Mouse (Mus musculus) stomach, embryonic 15.5 days (tissue): ENCODE measurements around the gene Vps37c. TPM values are rescaled to one million over a fixed set of nuclear protein-coding genes. Genes with fewer than 3 reads are reported as not detected.

ENCODE experiments used
- ATAC-seq: fragments of 200-750 bp; cut with Nextera tagmentation; 2 replicates; pipeline ENCODE4 v1.8.0; 2017; ENCODE audit warnings: low read depth, moderate number of reproducible peaks, moderate TSS enrichment; ENCODE audit not compliant: insufficient read depth, low FRiP score
- H3K27ac ChIP-seq: fragments of 300-500 bp; sonication (generic); 2 replicates; pipeline ENCODE4 v1.5.1; 2015; ENCODE audit warnings: mild to moderate bottlenecking, inconsistent platforms
- H3K27me3 ChIP-seq: fragments of 300-500 bp; sonication (generic); replicated peaks from 2 replicates; pipeline ENCODE4 v1.6.1; 2015; ENCODE audit warnings: inconsistent platforms
- H3K36me3 ChIP-seq: fragments of 300-500 bp; sonication (generic); 2 replicates; pipeline ENCODE4 v1.6.1; 2015; ENCODE audit warnings: inconsistent platforms
- H3K4me1 ChIP-seq: fragments of 300-500 bp; sonication (generic); 2 replicates; pipeline ENCODE4 v1.6.1; 2015; ENCODE audit warnings: inconsistent platforms
- H3K4me2 ChIP-seq: fragments of 300-500 bp; sonication (generic); 2 replicates; pipeline ENCODE4 v1.6.1; 2015; ENCODE audit warnings: mild to moderate bottlenecking, inconsistent platforms
- H3K4me3 ChIP-seq: fragments of 300-500 bp; sonication (generic); replicated peaks from 2 replicates; pipeline ENCODE4 v1.5.1; 2015; ENCODE audit warnings: inconsistent platforms
- H3K9ac ChIP-seq: fragments of 300-500 bp; sonication (generic); 2 replicates; pipeline ENCODE4 v1.6.1; 2015; ENCODE audit warnings: inconsistent platforms
- H3K9me3 ChIP-seq: fragments of 300-500 bp; sonication (generic); 2 replicates; pipeline ENCODE4 v1.6.1; 2016; ENCODE audit warnings: inconsistent platforms
- WGBS: fragments of 180-500 bp; shearing (Covaris S2); methylation state at CpG from one replicate; pipeline ENCODE4 v1.1.7; 2015; 5-methylcytosine and 5-hydroxymethylcytosine counted together
- polyA plus RNA-seq: library from polyadenylated mRNA; unstranded; fragments of >200 nt; fragmentation: Nextera tagmentation; extraction: Ambion mirVana; gene quantifications from 2 replicates; pipeline ENCODE4 v1.2.1, GENCODE M21; 2015

Vps37c gene
- polyA plus RNA-seq, 1 experiment from 2014 or later = 34.0 TPM

DNA sequence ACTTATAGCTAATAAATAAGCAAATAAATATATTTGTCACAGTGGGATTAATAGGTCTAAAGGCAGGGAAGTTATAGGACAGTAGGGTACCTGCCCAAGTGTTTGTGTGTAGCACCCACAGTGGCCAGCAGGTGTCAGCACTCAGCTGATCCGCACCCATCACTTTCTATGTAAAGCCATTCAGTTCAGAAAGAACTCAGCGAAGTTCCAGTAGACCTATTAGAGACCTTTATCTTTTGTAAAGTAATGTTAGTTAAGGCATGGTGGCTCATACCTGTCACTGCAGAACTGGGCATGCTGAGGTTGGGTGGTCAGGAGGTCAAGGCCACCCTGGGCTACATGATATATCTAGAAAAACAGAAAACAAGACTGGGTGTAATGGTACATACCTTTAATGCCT lies 23.0 kb upstream of the Vps37c start:
- no peaks in the 10 kb centered on the region for H3K9me3 ChIP-seq
- H3K27me3 ChIP-seq = no peaks in the 10 kb centered on the region
- H3K4me2 ChIP-seq = no peak overlapping the region
- H3K4me3 ChIP-seq = no peak overlapping the region
- H3K4me1 ChIP-seq = no peaks in the 10 kb centered on the region
- no peak for ATAC-seq
- WGBS = 4% methylated on average over 2 of the region's 2 CpGs
- H3K27ac ChIP-seq = no peak overlapping the region
- H3K36me3 ChIP-seq = no peaks in the 10 kb centered on the region
- no peak overlapping the region for H3K9ac ChIP-seq

DNA sequence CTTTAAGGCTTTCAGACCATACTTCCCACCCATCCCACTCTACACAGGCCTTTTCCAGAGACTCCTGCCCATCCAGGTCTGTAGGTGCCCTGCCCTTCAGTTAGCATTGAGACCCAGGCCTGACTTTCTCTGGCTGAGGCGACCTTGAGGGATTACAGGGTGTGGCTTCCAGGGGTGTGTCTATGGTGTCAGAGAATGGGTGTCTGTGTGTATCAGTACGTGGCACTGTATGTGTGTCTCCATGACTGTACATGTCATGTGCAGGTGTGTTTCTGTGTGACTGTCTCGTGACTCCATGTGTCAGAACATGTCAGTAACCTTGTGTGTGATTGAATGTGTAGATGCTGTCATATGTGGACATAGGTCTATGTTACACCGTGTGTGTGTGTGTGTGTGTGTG lies 17.2 kb upstream of the Vps37c start:
- H3K9me3 ChIP-seq = no peaks in the 10 kb centered on the region
- no peak overlapping the region for H3K4me2 ChIP-seq
- no peak overlapping the region for H3K27ac ChIP-seq
- H3K4me1 ChIP-seq = no peaks in the 10 kb centered on the region
- ATAC-seq = no peak
- H3K4me3 ChIP-seq = no peak overlapping the region
- H3K36me3 ChIP-seq = no peaks in the 10 kb centered on the region
- no peaks in the 10 kb centered on the region for H3K27me3 ChIP-seq
- H3K9ac ChIP-seq = no peak overlapping the region
- 71% methylated on average over 4 of the region's 4 CpGs for whole genome bisulfite sequencing

DNA sequence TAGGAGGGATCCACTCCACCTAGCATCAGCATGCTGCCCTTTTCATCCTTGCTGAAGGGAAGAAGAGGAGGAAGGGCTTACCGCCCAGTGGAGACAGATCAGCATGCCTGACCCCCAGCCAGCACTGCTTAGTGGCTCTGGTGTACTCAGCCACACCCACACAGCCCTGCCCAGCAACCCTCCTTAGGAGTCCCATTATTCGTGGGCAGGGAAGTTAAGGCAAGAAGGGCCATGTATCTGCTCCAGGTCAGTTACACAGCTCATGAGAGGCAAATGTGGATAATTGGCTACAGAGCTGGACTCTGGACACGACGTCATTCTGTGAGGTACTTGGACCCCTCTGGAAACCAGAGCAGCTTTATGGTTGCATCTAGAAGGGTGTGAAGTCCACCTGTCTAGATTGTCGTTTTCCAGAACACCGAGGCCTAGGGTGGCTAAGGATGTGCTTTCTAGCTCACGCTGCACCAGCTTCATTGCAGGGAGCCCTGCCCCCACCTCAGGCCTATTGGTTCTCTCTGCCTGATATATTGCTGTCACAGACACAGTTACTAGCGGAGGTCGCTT lies 16.6 kb upstream of the Vps37c start:
- H3K9ac ChIP-seq = no peak overlapping the region
- no peak overlapping the region for H3K4me3 ChIP-seq
- H3K9me3 ChIP-seq = no peaks in the 10 kb centered on the region
- H3K4me1 ChIP-seq = no peaks in the 10 kb centered on the region
- no peaks in the 10 kb centered on the region for H3K36me3 ChIP-seq
- H3K27me3 ChIP-seq = no peaks in the 10 kb centered on the region
- ATAC-seq = no peak
- H3K4me2 ChIP-seq = no peak overlapping the region
- WGBS = 57% methylated on average over 9 of the region's 9 CpGs
- H3K27ac ChIP-seq = no peak overlapping the region

DNA sequence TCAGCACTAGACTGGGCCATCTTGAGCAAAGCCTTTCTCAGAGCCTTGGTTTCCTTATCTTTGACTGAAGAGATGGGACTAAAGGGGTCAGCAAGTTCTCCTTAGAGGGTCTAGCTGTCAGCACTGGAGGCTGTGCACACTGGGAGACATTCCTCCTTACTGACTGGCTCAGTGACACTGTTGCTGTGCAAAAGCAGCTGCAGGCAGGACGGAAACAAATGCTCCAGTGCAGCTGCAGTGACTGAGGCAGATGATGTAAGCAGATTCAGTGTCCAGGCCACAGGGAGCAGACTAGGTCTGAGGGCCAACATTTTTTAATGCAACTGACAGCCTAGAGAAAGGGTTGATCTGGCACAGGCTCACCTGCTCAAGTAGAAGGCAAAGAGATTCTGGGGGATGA lies 15.3 kb upstream of the Vps37c start:
- WGBS = 53% methylated on average over 1 of the region's 1 CpGs
- Histone ChIP-seq H3K36me3 (no peaks in the 10 kb centered on the region), H3K4me1 (no peaks in the 10 kb centered on the region), H3K27me3 (no peaks in the 10 kb centered on the region), H3K4me3 (no peak overlapping the region), H3K9ac (no peak overlapping the region), H3K27ac (no peak overlapping the region), H3K9me3 (no peaks in the 10 kb centered on the region), H3K4me2 (no peak overlapping the region)
- ATAC-seq = no peak

DNA sequence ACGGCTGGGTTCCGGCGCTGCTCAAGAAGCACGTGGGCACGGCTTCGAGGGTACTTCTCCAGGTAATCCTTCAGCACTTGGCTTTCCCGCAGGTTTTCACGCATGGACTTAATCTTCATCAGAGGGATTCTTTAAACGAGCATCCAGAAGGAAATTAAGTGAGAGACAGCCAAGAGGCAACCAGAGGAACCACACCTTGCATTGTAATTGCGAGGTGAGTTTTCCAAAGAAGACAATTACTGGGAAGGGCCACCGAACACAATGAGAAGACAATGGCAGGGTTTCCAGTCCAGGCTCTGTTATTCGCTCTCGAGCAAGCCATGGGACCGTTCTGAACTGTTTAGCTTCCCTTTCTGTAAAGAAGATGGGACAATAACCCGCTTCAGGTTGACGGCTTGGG lies 11.9 kb upstream of the Vps37c start:
- Histone ChIP-seq H3K9me3 (no peaks in the 10 kb centered on the region), H3K36me3 (no peaks in the 10 kb centered on the region), H3K4me1 (no peaks in the 10 kb centered on the region), H3K9ac (no peak overlapping the region), H3K27ac (no peak overlapping the region), H3K27me3 (no peaks in the 10 kb centered on the region), H3K4me3 (no peak overlapping the region), H3K4me2 (no peak overlapping the region)
- 80% methylated on average over 16 of the region's 16 CpGs for WGBS
- ATAC-seq = no peak

DNA sequence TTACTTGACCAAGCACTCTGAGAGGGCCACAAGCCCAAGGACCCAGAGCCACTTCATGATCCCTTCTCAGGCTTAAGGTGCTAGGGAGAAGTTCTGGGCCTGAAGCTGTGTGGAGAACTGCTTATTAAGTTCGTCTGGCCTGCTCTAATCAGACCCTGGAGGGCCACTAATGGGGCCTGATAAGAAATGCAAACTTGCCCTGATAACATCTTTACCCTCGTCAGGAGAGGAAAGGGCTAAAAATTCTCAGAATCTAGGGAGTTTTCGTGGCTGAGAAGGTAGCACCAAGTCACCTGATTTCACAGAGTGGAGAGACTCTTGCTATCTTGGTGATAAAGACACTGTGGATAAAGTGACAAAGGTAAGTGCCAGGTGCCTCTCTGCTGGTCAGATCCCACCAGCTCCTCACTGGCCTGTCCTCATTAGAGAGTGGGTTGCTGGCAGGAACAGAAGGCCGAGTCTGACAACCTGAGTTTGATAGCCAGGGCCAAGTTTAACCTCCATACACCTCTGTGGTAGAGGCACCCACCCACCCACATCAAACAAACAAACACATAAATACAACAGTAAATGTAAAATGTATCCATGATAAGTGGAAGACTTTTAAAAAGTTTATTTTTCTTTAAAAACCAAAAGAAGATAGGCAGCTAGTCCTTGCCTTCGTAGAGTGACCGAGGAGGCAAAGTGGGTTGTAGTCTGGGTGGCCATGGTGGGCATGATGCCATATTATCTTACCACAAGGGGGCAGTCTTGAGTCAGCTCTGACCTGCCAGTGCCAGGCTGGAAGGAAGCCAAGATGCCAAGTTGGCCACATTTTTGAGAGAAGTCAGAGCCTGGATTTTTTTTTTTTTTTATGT lies 10.4 kb upstream of the Vps37c start, which contains the start of gene Pga5:
Gene Pga5 (minus strand): TSS at position 157 of the 857 bp plus-strand sequence.
- Histone ChIP-seq H3K4me1 (no peaks in the 10 kb centered on the region), H3K4me3 (no peak within 1 kb of the TSS), H3K9ac (no peak within 1 kb of the TSS), H3K9me3 (no peaks in the 10 kb centered on the region), H3K4me2 (no peak within 1 kb of the TSS), H3K27ac (no peak within 1 kb of the TSS), H3K27me3 (no peaks in the 10 kb centered on the region), H3K36me3 (no peaks in the 10 kb centered on the region)
- peak; percentile 27; the same call in 1 of the 2 replicates for ATAC-seq
- WGBS = 35% methylated on average over 6 of the region's 6 CpGs

DNA sequence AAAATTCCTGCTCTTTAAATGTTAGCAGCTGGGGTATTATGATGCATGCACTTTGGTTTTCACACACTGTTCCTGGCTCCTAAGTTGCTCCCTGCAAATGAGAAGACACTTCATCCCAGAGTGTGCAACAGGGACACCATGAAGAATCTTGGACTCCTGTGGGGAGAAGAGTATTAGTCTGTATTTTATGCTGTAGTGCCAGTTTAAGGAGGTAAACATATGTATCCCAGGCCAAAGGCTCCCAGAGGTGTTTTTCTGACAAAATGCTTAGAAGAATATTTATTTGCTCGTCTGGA lies 9.8 kb upstream of the Vps37c start:
- no peak for ATAC-seq
- Histone ChIP-seq H3K27ac (no peak overlapping the region), H3K27me3 (no peaks in the 10 kb centered on the region), H3K9ac (no peak overlapping the region), H3K4me1 (no peaks in the 10 kb centered on the region), H3K4me2 (no peak overlapping the region), H3K36me3 (no peaks in the 10 kb centered on the region), H3K9me3 (no peaks in the 10 kb centered on the region), H3K4me3 (no peak overlapping the region)
- 63% methylated on average over 1 of the region's 1 CpGs for WGBS

DNA sequence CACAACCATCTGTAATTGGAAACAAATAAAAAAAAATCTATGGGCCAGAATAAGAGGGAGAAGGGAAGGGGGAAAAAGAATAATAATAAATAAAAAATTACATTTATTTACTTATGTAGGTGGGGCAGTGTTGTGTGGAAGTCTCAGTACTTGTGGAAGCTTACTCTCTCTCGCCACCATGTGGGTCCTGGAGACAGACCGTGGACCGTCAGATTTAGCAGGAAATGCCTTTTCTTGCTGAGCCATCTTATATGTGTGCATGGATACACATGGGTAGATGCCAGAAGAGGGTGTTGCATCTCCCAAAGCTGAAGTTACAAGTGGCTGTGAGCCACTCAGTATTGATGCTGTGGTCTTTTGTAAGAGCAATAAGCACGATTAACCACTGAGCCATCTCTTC lies 7.0 kb upstream of the Vps37c start:
- H3K4me1 ChIP-seq = no peaks in the 10 kb centered on the region
- no peaks in the 10 kb centered on the region for H3K27me3 ChIP-seq
- ATAC-seq = no peak
- no peak overlapping the region for H3K27ac ChIP-seq
- whole genome bisulfite sequencing = 50% methylated on average over 4 of the region's 4 CpGs
- no peaks in the 10 kb centered on the region for H3K9me3 ChIP-seq
- H3K4me2 ChIP-seq = no peak overlapping the region
- H3K36me3 ChIP-seq = no peaks in the 10 kb centered on the region
- no peak overlapping the region for H3K9ac ChIP-seq
- no peak overlapping the region for H3K4me3 ChIP-seq

DNA sequence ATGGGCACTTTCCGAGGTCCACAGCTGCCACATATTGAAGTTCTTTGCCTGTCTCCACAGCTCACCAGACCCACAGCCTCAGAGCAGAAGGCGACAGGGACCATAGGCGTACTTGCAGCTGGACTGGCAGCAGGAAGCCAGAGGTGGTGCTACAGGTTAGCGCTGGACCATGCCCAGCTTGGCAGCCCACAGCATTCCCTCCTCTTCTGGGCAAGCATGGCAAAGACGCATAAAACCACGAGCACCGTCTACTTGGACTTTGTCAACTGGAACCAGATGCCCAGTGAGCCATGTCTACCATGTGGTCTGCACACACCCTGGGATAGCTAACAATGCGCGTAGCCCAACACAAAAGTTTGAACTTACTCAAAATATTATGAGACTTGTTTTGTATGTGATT lies 3.5 kb upstream of the Vps37c start:
- Histone ChIP-seq H3K4me2 (no peak overlapping the region), H3K36me3 (no peaks in the 10 kb centered on the region), H3K27me3 (no peaks in the 10 kb centered on the region), H3K4me3 (no peak overlapping the region), H3K9ac (no peak overlapping the region), H3K4me1 (peaks cover 11% of the 10 kb centered on the region), H3K9me3 (no peaks in the 10 kb centered on the region), H3K27ac (no peak overlapping the region)
- no peak for ATAC-seq
- 92% methylated on average over 9 of the region's 9 CpGs for WGBS

DNA sequence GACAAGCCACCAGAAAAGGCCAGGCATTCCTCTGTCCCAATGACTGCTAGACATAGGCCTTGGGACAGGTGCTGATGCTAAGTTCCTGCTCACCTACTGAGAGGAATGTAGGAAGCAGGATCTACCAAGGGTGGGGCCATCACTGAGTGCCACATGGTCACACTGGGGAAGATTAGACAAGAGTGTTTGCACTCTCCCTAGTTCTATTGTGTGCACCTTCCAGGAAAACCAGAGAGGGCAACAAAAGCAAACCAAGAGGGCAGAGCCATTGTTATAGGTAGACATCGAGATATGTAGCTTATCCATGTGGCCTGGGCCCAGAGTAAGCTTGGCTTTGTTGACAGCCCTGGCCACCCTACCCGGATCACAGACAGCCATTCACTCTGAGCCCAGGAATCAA lies 2.8 kb upstream of the Vps37c start:
- Histone ChIP-seq H3K4me1 (peaks cover 17% of the 10 kb centered on the region), H3K9ac (no peak overlapping the region), H3K4me3 (no peak overlapping the region), H3K4me2 (no peak overlapping the region), H3K9me3 (no peaks in the 10 kb centered on the region), H3K27ac (no peak overlapping the region), H3K27me3 (no peaks in the 10 kb centered on the region), H3K36me3 (no peaks in the 10 kb centered on the region)
- peak; percentile 68 for ATAC-seq
- WGBS = 60% methylated on average over 2 of the region's 2 CpGs

DNA sequence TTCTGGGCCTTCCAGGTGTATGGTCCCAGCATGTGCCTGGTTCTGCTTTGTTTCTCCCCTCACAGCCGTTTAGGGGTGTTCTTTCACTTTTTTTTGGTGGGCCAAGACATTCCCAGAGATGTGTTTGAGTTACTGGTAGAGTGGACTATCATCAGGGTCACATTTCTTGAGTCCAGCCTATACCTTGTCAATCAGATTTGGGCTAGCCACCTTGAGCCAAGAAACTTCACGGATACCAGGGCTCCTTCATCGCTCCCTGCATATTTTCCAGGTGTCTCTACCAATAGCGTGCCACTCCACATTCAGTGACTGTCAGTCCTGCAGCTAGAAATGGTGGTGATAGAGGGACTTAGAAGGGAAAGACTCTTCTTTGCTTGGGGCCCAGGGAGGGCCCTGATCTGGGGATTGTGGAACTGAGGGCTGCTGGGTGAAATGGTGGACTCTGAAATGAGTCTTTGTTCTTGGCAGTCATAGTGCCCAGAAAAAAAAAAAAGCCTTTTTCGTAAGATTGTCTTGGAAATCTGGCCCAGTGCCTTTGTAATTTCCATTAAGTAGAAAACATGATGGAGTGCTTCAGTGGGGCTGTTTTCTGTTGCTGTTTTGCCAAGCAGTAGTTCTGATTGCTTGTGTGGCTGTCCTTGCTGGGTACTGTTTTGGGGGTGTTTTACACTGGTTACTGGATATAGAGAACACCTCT lies 1.1 kb downstream of the Vps37c start:
- Histone ChIP-seq H3K4me2 (peak overlapping the region; percentile 70), H3K9me3 (no peaks in the 10 kb centered on the region), H3K4me1 (peaks cover 36% of the 10 kb centered on the region), H3K4me3 (peak overlapping the region; percentile 83), H3K27me3 (no peaks in the 10 kb centered on the region), H3K36me3 (no peaks in the 10 kb centered on the region), H3K9ac (peak overlapping the region; percentile 73), H3K27ac (peak overlapping the region; percentile 96)
- no peak for ATAC-seq
- 42% methylated on average over 5 of the region's 5 CpGs for WGBS

DNA sequence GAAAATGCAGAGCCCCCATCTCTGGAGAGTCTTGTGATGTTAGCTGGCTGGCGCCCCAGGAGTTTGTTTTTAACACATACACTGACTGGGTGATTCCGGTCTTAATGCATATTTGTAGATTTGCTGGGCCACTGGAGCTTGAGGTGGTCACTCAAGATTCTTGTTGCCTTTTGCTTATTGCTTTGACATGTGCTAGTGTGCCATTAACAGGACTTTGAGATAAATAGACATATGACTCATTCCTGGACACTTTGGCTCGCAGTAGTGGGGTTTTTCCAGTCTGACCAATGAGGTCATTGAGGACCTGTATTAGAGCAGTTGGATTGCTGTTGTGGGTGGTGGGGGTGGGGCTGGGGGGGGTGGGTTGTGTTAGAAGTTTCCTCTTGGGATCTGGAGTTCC lies 1.8 kb downstream of the Vps37c start:
- Histone ChIP-seq H3K9ac (no peak overlapping the region), H3K27me3 (no peaks in the 10 kb centered on the region)

More for the DNA sequence above, 1.8 kb downstream of the Vps37c start:
- ATAC-seq = no peak
- WGBS = 46% methylated on average over 3 of the region's 3 CpGs
- Histone ChIP-seq H3K4me2 (peak overlapping the region; percentile 70), H3K27ac (peak overlapping the region; percentile 96), H3K4me3 (peak overlapping the region; percentile 83; the same call in 1 of the 2 replicates), H3K36me3 (no peaks in the 10 kb centered on the region), H3K9me3 (no peaks in the 10 kb centered on the region), H3K4me1 (peaks cover 39% of the 10 kb centered on the region)
